Mouse (Mus musculus) myocyte (in vitro differentiated cells): ENCODE measurements around the gene Stard13.

ENCODE experiments used
- MYOD1 ChIP-seq, 3 experiments: IDR thresholded peaks; one replicate each; pipeline ENCODE4 v1.6.1; 2011; ENCODE audit warnings: control low read depth in 2 of 3, low read depth in 2 of 3, mild to moderate bottlenecking in 2 of 3, moderate library complexity in 1 of 3; ENCODE audit not compliant: insufficient read length in 2 of 3, control insufficient read depth in 1 of 3
- POLR2A ChIP-seq: IDR thresholded peaks from one replicate; pipeline ENCODE4 v1.6.1; 2011; ENCODE audit warnings: low read depth, mild to moderate bottlenecking, control low read depth, moderate library complexity; ENCODE audit not compliant: insufficient read length
- SRF ChIP-seq: IDR thresholded peaks from one replicate; pipeline ENCODE4 v1.6.1; 2011; ENCODE audit warnings: low read depth; ENCODE audit not compliant: control insufficient read depth, insufficient read length
- USF1 ChIP-seq: IDR thresholded peaks from one replicate; pipeline ENCODE4 v1.6.1; 2011; ENCODE audit warnings: low read depth, mild to moderate bottlenecking, control low read depth, moderate library complexity

DNA sequence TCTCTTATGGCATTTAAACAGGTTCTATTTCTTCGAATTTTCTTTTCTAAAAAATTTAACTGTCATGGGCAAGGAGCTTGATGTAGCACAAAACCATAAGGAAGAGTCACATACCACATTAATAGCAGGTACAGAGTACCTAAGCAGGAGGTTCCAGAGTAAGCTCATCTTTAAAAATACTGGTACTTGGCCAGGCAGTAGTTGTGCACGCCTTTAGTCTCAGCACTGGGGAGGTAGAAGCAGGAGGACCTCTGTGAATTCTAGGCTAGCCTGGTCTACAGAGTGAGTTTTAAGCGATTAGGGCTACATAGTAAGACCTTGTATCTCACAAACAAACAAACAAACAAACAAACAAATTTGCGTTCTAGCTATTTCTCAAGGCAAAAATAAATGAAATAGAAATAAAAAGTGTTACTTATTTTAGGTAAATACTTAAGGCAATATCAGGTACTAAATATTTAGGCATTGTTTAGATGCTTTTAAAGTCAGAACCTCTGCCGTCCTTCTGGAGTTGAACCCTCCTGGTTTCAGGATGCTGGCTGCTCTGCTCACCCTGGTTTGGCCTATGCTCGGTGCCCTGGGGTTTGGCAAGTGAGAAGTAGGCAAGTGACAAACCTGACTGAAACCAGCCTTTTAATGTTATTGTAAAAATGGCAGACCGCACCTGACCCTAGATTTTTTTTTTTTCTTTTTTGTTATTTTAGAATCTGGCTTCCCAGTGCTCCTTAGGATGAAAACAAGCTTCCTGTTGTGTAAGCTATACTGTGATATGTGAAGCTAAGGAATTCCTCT lies 122.4 kb downstream of the Stard13 start:
- TF ChIP-seq POLR2A = no peak
- no peak for TF ChIP-seq SRF
- no peak for TF ChIP-seq USF1
- TF ChIP-seq MYOD1 (IDR thresholded peaks at IDR 0.05; ENCODE audit: control insufficient read depth in 1 of 3, insufficient read length in 2 of 3, low read depth in 2 of 3) = no peak
